Mouse (Mus musculus): Measurements from ENCODE around the gene Asap2.

Gene Asap2

GRCm38 (mm10) chr12:21315923-21316868 lies 325.9 kb downstream of the Asap2 start, which contains the start of gene Iah1:
Gene Iah1, plus strand, starts transcription at chr12:21316389.
- peak; percentile 88 for DNase-seq (ENCODE audit: low spot score)

GRCm38 (mm10) chr12:21316869-21317265 lies 326.6 kb downstream of the Asap2 start:
- DNase-seq (ENCODE audit: low spot score), result no peak

- DNase-seq (ENCODE audit: low spot score), result peak; percentile 71
These were observed 328.1 kb downstream of the Asap2 start for GRCm38 (mm10) chr12:21318143-21318895.

All from retina, embryonic 14.5 days (tissue).